Mouse (Mus musculus): Measurements from ENCODE around the gene Lgals3bp. TPM values are rescaled to one million over a fixed set of nuclear protein-coding genes. Genes with fewer than 3 reads are reported as not detected.
A peak's percentile ranks its signal among the peaks of the same experiment; 100 is the strongest.

The Lgals3bp gene
- total RNA-seq, 2 experiments from 2014 or later = 20.2 to 24.4 TPM

GRCm38 (mm10) chr11:118423266-118423971, 21.5 kb upstream of the Lgals3bp start:
- DNase-seq = peak; percentile 88

GRCm38 (mm10) chr11:118420261-118420660, 18.4 kb upstream of the Lgals3bp start:
- no peak for DNase-seq

DNA sequence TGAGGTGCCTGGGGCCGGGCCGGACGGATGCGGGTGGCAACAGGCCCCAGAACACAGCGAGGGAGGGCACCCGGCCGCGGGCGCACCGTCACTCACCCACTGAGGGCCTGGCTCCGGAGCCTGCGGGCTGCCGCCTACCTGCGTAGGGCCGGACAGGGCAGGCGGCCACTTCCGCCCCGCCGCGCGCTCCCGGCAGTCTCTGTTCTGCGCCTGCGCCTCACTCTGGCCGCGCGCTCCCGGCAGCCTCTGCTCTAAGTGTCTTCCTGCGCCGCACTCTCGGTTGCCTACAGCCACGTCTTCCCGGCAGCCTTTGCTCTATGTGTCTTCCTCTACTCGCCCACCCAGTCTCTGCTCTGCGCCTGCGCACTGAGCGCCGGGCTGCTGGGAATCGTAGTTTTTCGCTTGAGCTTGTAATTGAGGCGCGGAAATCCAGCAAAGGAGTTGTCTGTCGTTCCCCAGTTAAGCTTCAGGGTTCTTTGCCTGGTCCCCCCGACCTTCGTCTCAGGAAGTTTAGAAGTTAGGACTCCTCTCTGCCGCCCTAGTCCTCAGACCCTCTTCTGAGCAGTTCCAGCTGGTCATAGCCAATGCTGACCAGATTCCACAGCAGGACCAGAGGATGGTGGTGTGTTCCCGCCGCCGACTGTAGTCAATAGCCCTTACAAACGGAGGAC, 17.1 kb upstream of the Lgals3bp start, which contains the start of gene Cant1:
Gene Cant1, minus strand, starts transcription at position 253 of the 671 bp plus-strand sequence.
- DNase-seq = peak; percentile 97

DNA sequence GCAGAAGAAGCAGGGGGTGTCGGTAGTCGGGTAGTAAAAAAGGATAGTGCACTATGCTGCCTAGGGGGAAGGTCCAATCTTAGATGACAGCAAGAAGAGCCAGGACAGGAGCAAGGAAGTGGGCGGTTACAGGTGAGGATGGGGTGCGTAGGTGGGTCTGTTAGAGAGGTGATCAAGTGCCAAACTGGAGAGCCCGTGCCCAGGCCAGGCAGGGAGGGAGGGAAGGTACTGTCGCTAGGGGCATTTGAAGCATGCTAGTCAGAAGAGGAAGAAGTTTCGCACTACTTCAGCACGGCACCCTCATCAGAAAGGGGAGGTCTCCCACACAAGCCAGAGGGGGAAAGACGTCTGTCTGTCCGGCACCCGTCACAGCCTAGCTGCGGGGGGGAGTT, 16.5 kb upstream of the Lgals3bp start:
- DNase-seq = no peak

DNA sequence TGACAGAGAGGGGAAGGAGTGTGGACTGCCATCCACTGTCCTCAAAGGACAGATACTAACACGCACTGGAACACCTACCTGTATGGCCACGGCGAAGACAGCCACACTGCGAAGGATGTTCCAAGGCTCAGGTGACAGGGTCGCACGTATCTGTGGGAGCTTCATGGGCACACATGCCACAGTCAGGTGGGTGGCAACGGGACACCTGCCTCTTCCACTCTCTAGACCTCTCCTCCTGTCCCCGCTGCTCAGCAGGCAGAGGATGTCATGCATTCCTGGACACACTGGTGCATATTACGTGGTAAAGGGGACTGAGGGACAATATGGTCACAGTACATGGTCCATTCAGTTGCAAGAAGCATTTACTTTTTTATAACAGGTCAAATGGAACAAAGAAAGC, 15.6 kb upstream of the Lgals3bp start:
- DNase-seq = no peak

GRCm38 (mm10) chr11:118416046-118416445, 14.2 kb upstream of the Lgals3bp start:
- DNase-seq = no peak

DNA sequence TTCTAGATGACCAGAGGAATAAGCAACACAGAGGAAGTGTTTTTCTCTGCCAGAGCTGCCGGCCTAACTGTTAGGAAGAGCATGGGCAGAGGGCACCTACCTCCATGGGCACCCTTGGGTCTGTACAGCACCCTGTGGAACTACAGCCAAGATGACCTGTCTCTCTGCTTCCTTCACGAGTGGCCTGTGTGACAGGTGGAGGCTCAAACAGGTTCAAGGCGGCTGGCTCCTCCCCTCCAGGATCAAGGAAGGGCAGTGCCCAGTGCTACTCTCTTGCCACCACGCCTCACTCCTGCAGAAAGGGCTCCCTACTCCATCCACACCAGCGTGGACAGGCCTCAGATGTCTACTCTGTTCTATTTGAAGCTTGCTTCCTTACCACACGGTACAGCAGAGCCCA, 13.7 kb upstream of the Lgals3bp start:
- DNase-seq = no peak

DNA sequence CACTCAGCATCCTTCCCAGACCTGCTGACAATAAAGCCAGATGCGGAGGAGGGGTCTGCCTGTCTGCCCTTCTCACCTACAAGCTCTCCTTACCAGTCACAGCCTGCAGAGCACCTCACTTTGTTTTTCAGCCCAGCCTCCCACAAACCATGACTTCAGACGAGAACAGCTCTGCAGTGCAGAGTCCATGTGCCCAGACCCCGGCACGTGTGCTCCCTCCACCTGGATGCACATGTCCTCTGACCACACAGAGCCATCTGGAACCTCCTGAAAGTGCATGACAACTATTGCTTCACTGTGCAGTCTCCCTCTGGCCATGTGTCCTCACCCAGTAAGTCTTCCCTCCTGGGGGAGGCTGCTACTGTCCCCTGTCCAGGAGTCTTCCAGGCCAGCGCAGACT, 12.4 kb upstream of the Lgals3bp start:
- DNase-seq = no peak

GRCm38 (mm10) chr11:118413055-118413454, 11.2 kb upstream of the Lgals3bp start:
- DNase-seq = no peak

- no peak for DNase-seq
Observed at GRCm38 (mm10) chr11:118412601-118413000, 10.7 kb upstream of the Lgals3bp start.

GRCm38 (mm10) chr11:118411271-118411670, 9.4 kb upstream of the Lgals3bp start:
- DNase-seq = no peak

- DNase-seq = no peak
Observed at GRCm38 (mm10) chr11:118410479-118410878, 8.6 kb upstream of the Lgals3bp start.

DNA sequence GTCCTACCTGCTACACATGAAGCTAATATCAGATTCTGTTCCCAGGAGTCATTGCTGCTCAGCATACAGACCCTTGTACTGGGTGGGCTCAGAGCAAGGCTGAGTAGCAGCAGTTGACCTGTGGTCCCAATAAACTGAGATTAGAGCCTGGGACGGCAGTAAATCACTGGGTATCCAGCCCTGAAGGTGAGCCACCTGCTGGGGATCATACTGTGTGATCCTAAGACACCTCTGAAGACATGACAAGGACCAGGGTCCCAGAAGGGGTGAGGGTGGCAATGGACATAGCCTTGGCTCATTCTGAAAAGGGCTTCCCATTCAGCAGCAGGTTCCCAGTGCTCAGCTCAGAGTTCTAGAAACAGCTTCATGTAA, 8.2 kb upstream of the Lgals3bp start:
- no peak for DNase-seq

DNA sequence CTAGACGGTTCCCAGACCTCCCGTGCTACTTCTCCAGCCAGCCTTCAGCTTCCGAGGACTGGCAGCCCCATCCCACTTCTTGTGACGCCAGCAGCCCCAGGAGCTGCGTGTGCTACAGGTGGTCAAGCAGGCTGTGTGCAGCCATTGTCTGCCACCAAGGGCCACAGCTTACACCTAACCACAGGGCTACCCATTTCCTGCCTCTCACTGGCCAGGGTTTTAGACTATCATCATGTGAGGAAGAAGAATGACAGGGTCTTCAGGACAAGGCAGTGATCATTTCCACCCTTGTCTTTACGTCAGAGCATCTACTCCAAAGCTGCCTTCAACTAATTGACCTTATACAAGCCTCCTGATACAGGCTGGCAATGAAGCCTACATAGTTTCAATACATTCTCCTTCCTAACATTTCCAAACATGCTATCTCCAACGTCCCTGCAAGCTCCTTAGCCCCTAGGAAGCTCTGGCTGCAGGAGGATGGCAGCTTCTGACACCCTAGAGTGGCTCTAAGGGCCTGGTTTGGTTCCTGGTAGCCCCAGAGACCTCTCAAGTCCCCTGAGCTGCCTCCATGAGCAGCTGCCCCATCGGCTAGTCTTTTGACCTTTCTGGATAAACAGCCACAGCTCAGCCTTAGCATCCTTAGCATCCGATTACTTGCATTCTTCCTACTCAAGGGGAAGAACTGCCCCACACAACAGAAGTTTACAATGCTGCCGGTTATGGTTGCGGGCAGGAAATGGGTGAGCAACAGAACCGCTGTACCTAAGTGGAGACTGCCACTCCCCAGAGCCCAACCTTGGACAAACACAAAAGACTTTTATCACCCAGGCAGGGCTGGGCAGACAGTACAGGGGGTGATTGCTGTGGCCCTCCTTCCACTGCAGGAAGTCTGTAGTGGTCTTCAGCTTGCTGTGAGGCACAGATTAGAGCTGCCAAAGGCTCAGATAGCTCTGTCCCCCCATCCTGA, 7.5 kb upstream of the Lgals3bp start:
- no peak for DNase-seq

GRCm38 (mm10) chr11:118408051-118408740, 6.3 kb upstream of the Lgals3bp start:
- no peak for DNase-seq

DNA sequence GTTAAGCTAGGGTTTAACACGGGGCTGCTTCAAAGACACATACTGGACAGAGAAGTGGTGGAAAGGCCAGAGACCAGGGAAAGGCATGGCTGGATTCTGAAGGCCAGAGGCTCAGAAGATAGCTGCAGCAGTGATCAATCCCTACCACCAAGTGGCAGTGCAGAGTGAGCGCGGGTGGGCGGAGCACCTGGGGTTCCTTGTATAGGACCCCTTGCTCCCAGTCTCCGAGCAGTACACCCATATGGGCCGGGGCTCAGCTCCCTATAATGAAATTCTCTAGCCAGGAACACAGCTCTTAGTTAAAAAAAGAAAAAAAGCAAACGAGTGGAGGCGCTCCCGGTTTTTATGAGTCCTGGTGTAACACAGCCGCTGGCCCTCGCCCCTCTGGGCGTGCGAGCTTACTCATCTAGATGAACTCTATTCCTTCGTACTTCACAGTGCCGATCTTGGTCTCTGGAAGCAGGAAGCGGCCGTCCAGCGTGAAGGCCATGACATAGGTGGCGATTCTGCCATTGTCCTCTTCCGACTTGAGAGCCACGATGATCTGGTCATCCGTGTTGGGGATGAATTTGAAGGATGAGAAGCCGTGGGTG, 5.5 kb upstream of the Lgals3bp start:
- DNase-seq = peak; percentile 79

DNA sequence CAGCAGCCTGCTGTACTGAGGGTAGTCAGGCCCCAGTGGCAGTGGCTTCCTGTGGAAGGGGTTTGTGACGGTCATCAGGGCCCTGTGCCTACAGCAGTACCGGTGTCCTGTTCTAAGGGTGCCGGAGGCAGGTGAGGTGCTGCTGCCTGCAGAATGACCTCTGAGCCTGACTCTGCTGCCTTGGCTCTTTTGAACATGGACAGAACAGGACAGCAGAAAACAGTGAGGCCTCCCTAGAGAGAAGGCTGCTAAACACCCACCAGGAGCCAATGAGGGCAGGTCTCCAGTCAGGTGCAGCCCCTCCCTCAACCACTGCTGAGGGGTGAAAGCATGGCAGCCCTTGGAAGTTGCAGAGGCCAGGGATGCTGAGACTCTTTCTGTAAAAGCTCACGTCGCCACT, 4.6 kb upstream of the Lgals3bp start:
- DNase-seq = no peak

GRCm38 (mm10) chr11:118405311-118405710, 3.4 kb upstream of the Lgals3bp start:
- DNase-seq = no peak

DNA sequence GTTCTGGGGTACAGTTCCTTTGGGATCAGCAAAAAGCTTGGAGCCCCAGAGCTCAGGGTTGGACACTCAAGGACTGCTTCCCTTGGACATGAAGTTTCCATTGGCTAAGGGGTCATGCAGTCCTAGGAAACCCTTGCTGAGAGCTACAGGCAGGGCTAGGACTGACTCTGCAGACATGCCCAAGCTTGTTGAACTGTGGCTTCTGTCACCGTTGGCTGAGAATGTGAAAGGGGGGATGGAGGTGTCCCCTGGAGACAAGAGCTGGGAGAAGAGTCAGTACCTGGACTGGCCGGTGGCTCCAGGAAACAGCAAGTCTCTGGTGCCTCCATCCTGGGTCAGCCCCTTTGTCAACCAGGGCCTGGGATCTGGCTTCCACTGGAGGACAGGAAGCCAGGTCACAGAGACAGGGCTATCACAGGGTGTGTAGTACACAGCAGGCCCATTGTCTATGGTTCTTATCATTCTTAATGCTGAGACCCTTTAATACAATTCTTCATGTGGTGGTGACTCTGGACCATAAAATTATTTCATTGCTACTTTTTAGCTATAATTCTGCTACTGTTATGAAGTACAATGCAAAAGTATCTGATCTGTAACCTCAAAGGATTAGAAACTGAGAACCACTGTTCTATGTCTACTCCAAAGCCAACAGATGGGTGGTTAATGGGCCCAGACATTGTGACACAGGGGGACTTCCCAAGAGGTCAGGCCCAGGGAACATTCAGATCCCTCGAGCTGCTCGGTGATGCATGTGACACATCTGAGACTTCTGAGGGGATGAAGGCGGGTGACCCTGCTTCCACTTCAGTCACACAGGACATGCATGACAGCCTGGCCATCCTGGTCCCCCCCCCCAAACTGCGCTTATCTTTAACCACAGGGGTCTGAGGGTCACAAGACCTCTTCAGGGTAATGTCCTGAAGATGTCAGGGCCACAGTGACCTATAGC, 2.3 kb upstream of the Lgals3bp start:
- DNase-seq = no peak

DNA sequence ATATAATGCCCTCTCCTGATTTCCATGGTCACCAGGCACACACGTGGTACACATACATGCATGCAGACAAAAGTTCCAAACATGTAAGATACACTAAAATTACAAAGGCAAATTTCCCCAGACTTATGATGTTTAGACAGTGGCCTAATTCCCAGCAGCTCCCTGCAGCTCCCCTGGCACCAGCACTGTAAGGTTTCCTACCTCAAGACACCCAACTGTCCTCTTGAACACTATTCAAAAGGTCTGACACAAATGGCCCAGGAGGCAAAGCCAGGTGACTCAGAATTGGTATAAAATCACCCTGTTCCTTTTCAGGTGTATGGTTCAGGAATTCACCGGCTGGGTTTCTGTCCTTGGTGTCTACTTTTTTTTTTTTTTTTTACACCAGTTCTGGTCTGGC, 1.3 kb upstream of the Lgals3bp start:
- DNase-seq = no peak

GRCm38 (mm10) chr11:118401195-118401594, 697 bp downstream of the Lgals3bp start:
- no peak for DNase-seq
